Mouse (Mus musculus) layer of hippocampus, adult 9-10 months (tissue): ENCODE data around the gene Parp14.

ENCODE experiments used
- DNase-seq: peaks from one replicate; pipeline ENCODE4 v3.0.0; 2022; ENCODE audit warnings: low spot score

Parp14 gene

GRCm38 (mm10) chr16:35784134-35784725, 87.1 kb downstream of the Parp14 start:
- no peak for DNase-seq

DNA sequence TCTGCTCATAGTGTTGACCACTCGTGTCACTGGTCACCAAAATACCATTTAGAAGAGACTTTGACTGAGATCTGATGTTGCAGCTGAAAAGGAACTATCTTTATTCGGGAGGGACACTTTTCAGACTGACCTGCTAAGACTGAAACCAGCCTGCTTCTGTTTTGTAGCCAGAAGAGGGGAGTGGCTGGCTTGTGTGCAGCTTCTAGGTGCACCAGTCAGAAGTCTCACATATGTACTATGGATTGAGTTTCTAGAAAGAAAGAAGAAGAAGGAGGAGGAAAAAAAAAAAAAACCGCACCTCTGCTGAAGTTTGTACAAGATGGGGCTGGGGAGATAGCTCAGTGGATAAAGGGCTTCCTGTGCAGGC, 88.2 kb downstream of the Parp14 start:
- DNase-seq = no peak
